Mouse (Mus musculus): ENCODE results near the gene Pigv. TPM values are rescaled to one million over a fixed set of nuclear protein-coding genes. Genes with fewer than 3 reads are reported as not detected.

Gene Pigv
- polyA plus RNA-seq, 1 experiment from 2014 or later, result 18.9 TPM

- Histone ChIP-seq H3K27ac (ENCODE audit: low read length) (no peak overlapping the region), H3K27me3 (ENCODE audit: control insufficient read depth, insufficient read depth, low read length) (no peaks in the 10 kb centered on the region), H3K9ac (replicated peaks; ENCODE audit: low read depth, low read length) (no peak overlapping the region), H3K4me3 (ENCODE audit: low read depth, low read length) (no peak overlapping the region), H3K36me3 (ENCODE audit: control insufficient read depth, insufficient read depth, low read length) (peaks cover 17% of the 10 kb centered on the region), H3K4me2 (replicated peaks; ENCODE audit: low read depth, low read length) (no peak overlapping the region), H3K9me3 (ENCODE audit: control insufficient read depth, low read depth, low read length) (no peaks in the 10 kb centered on the region), H3K4me1 (ENCODE audit: control insufficient read depth, insufficient read depth, low read length) (no peaks in the 10 kb centered on the region)
- ATAC-seq (ENCODE audit: insufficient number of reproducible peaks, insufficient read depth, low FRiP score, low read depth), result no peak
- 86% methylated on average over 7 of the region's 7 CpGs for WGBS
Measured at GRCm38 (mm10) chr4:133624830-133625229, 47.6 kb downstream of the Pigv start.

GRCm38 (mm10) chr4:133622161-133622695 lies 50.2 kb downstream of the Pigv start:
- Histone ChIP-seq H3K9ac (replicated peaks; ENCODE audit: low read depth, low read length) (no peak overlapping the region), H3K27ac (ENCODE audit: low read length) (no peak overlapping the region), H3K36me3 (ENCODE audit: control insufficient read depth, insufficient read depth, low read length) (peaks cover 17% of the 10 kb centered on the region), H3K4me3 (ENCODE audit: low read depth, low read length) (no peak overlapping the region), H3K9me3 (ENCODE audit: control insufficient read depth, low read depth, low read length) (no peaks in the 10 kb centered on the region), H3K27me3 (ENCODE audit: control insufficient read depth, insufficient read depth, low read length) (no peaks in the 10 kb centered on the region), H3K4me2 (replicated peaks; ENCODE audit: low read depth, low read length) (no peak overlapping the region), H3K4me1 (ENCODE audit: control insufficient read depth, insufficient read depth, low read length) (no peaks in the 10 kb centered on the region)
- 68% methylated on average over 11 of the region's 11 CpGs for WGBS
- ATAC-seq (ENCODE audit: insufficient number of reproducible peaks, insufficient read depth, low FRiP score, low read depth), result no peak

DNA sequence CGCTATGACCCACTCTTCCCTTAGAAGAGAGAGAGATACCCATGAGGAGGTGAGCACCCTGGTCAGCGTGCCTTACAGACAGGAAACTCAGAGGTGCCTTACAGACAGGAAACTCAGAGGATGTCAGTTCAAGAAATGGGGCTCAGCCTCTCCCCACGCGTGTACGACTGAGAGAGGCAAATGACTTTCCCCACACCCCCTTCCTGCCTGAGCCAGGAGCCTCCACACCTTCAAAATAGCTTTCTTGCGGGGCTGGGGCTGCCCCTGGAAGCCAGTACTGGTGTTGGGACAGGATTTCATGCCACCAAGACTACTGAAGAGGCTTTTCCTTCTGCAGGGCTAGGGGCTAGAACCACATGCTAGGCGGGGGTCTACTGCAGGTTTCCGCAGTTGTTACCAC lies 51.8 kb downstream of the Pigv start:
- Histone ChIP-seq H3K4me1 (ENCODE audit: control insufficient read depth, insufficient read depth, low read length) (no peaks in the 10 kb centered on the region), H3K4me2 (replicated peaks; ENCODE audit: low read depth, low read length) (no peak overlapping the region), H3K4me3 (ENCODE audit: low read depth, low read length) (no peak overlapping the region), H3K9ac (replicated peaks; ENCODE audit: low read depth, low read length) (no peak overlapping the region), H3K36me3 (ENCODE audit: control insufficient read depth, insufficient read depth, low read length) (peaks cover 9% of the 10 kb centered on the region), H3K27ac (ENCODE audit: low read length) (no peak overlapping the region), H3K9me3 (ENCODE audit: control insufficient read depth, low read depth, low read length) (no peaks in the 10 kb centered on the region), H3K27me3 (ENCODE audit: control insufficient read depth, insufficient read depth, low read length) (no peaks in the 10 kb centered on the region)
- WGBS, result 87% methylated on average over 8 of the region's 8 CpGs
- ATAC-seq (ENCODE audit: insufficient number of reproducible peaks, insufficient read depth, low FRiP score, low read depth), result no peak

- no peak for ATAC-seq (ENCODE audit: insufficient number of reproducible peaks, insufficient read depth, low FRiP score, low read depth)
- 66% methylated on average over 4 of the region's 4 CpGs for WGBS
- Histone ChIP-seq H3K4me1 (ENCODE audit: control insufficient read depth, insufficient read depth, low read length) (no peaks in the 10 kb centered on the region), H3K9ac (replicated peaks; ENCODE audit: low read depth, low read length) (no peak overlapping the region), H3K4me3 (ENCODE audit: low read depth, low read length) (no peak overlapping the region), H3K27me3 (ENCODE audit: control insufficient read depth, insufficient read depth, low read length) (no peaks in the 10 kb centered on the region), H3K36me3 (ENCODE audit: control insufficient read depth, insufficient read depth, low read length) (peaks cover 3% of the 10 kb centered on the region; the same call in 1 of the 2 replicates), H3K27ac (ENCODE audit: low read length) (no peak overlapping the region), H3K4me2 (replicated peaks; ENCODE audit: low read depth, low read length) (no peak overlapping the region), H3K9me3 (ENCODE audit: control insufficient read depth, low read depth, low read length) (no peaks in the 10 kb centered on the region)
Measured at GRCm38 (mm10) chr4:133619473-133620136, 52.8 kb downstream of the Pigv start.

GRCm38 (mm10) chr4:133617936-133618335 lies 54.5 kb downstream of the Pigv start:
- no peak for ATAC-seq (ENCODE audit: insufficient number of reproducible peaks, insufficient read depth, low FRiP score, low read depth)
- WGBS, result 94% methylated on average over 11 of the region's 11 CpGs

GRCm38 (mm10) chr4:133615416-133615815 lies 57.0 kb downstream of the Pigv start:
- Histone ChIP-seq H3K4me1 (ENCODE audit: control insufficient read depth, insufficient read depth, low read length) (no peaks in the 10 kb centered on the region), H3K27me3 (ENCODE audit: control insufficient read depth, insufficient read depth, low read length) (no peaks in the 10 kb centered on the region), H3K27ac (ENCODE audit: low read length) (no peak overlapping the region), H3K9ac (replicated peaks; ENCODE audit: low read depth, low read length) (no peak overlapping the region), H3K9me3 (ENCODE audit: control insufficient read depth, low read depth, low read length) (no peaks in the 10 kb centered on the region), H3K4me3 (ENCODE audit: low read depth, low read length) (no peak overlapping the region), H3K4me2 (replicated peaks; ENCODE audit: low read depth, low read length) (no peak overlapping the region), H3K36me3 (ENCODE audit: control insufficient read depth, insufficient read depth, low read length) (peaks cover 15% of the 10 kb centered on the region)
- WGBS, result 78% methylated on average over 10 of the region's 10 CpGs
- ATAC-seq (ENCODE audit: insufficient number of reproducible peaks, insufficient read depth, low FRiP score, low read depth), result no peak

More at GRCm38 (mm10) chr4:133617936-133618335, 54.5 kb downstream of the Pigv start:
- H3K4me1 ChIP-seq (ENCODE audit: control insufficient read depth, insufficient read depth, low read length), result no peaks in the 10 kb centered on the region
- no peaks in the 10 kb centered on the region for H3K9me3 ChIP-seq (ENCODE audit: control insufficient read depth, low read depth, low read length)
- no peaks in the 10 kb centered on the region for H3K27me3 ChIP-seq (ENCODE audit: control insufficient read depth, insufficient read depth, low read length)
- peaks cover 8% of the 10 kb centered on the region; the same call in 1 of the 2 replicates for H3K36me3 ChIP-seq (ENCODE audit: control insufficient read depth, insufficient read depth, low read length)
- H3K27ac ChIP-seq (ENCODE audit: low read length), result no peak overlapping the region
- no peak overlapping the region for H3K4me2 ChIP-seq (replicated peaks; ENCODE audit: low read depth, low read length)
- H3K9ac ChIP-seq (replicated peaks; ENCODE audit: low read depth, low read length), result no peak overlapping the region
- no peak overlapping the region for H3K4me3 ChIP-seq (ENCODE audit: low read depth, low read length)

- Histone ChIP-seq H3K4me1 (ENCODE audit: control insufficient read depth, insufficient read depth, low read length) (no peaks in the 10 kb centered on the region), H3K36me3 (ENCODE audit: control insufficient read depth, insufficient read depth, low read length) (peaks cover 15% of the 10 kb centered on the region), H3K9me3 (ENCODE audit: control insufficient read depth, low read depth, low read length) (no peaks in the 10 kb centered on the region), H3K4me3 (ENCODE audit: low read depth, low read length) (no peak overlapping the region), H3K4me2 (replicated peaks; ENCODE audit: low read depth, low read length) (no peak overlapping the region), H3K9ac (replicated peaks; ENCODE audit: low read depth, low read length) (no peak overlapping the region), H3K27ac (ENCODE audit: low read length) (no peak overlapping the region), H3K27me3 (ENCODE audit: control insufficient read depth, insufficient read depth, low read length) (no peaks in the 10 kb centered on the region)
- 85% methylated on average over 8 of the region's 8 CpGs for WGBS
- ATAC-seq (ENCODE audit: insufficient number of reproducible peaks, insufficient read depth, low FRiP score, low read depth), result no peak
Measured at GRCm38 (mm10) chr4:133614274-133614761, 58.1 kb downstream of the Pigv start.

DNA sequence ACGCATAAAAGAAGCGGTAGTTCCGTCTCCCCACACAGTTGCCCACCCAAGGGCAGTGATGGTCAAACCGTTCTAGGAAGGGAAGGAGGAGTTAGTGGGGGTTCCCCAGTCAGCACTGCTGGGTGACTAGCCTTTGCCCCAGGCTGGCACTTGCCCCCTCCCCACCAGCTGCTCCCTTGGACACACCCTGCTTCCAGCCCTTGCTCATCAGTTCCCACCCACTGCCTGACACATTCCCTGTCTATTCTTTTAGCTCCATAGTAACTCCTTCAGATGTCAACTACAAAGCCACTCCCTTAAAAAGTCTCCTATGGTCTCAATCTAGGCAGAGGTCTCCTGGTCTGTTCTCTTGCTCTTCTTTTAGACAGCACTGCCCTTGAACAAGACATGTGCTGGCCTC lies 58.6 kb downstream of the Pigv start:
- H3K27ac ChIP-seq (ENCODE audit: low read length), result no peak overlapping the region
- no peak overlapping the region for H3K9ac ChIP-seq (replicated peaks; ENCODE audit: low read depth, low read length)
- H3K9me3 ChIP-seq (ENCODE audit: control insufficient read depth, low read depth, low read length), result no peaks in the 10 kb centered on the region
- no peak for ATAC-seq (ENCODE audit: insufficient number of reproducible peaks, insufficient read depth, low FRiP score, low read depth)
- no peaks in the 10 kb centered on the region for H3K27me3 ChIP-seq (ENCODE audit: control insufficient read depth, insufficient read depth, low read length)
- H3K4me3 ChIP-seq (ENCODE audit: low read depth, low read length), result no peak overlapping the region
- no peak overlapping the region for H3K4me2 ChIP-seq (replicated peaks; ENCODE audit: low read depth, low read length)
- 82% methylated on average over 4 of the region's 4 CpGs for WGBS
- no peaks in the 10 kb centered on the region for H3K4me1 ChIP-seq (ENCODE audit: control insufficient read depth, insufficient read depth, low read length)
- H3K36me3 ChIP-seq (ENCODE audit: control insufficient read depth, insufficient read depth, low read length), result peaks cover 15% of the 10 kb centered on the region

Measured in stomach, embryonic 14.5 days (tissue).